Mouse (Mus musculus): ENCODE measurements at regions not wholly inside any gene's neighbourhood (a gene's known extent, or its start where the extent isn't known, plus 50 kb on each side); places are given as distances from the start of the nearest gene placed in this dataset.

DNA sequence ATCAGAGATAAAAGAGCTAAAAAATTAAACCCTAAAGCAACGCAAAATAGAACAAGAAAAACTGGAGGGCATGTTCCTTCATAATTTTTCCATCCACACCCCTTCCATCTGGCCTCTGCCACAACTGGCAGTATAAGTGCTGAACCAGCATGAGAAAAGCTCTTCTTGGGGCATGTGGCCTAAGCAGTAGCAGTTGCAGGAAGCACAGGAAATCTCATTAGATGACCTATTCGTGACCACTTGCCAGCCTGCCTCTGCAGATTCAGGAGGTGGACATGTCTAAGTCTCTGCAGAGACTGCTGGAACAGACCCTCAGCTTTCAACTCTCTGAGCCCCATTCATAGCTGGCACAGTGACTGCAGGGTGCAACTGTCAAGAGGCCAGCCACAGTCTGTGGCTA lies 116.5 kb upstream of the Teddm2 start:
- no peak for TF ChIP-seq CTCF (IDR thresholded peaks at IDR 0.05; ENCODE audit: low read depth)
- no peak for TF ChIP-seq EP300 (IDR thresholded peaks at IDR 0.05; ENCODE audit: low read depth)
- Histone ChIP-seq H3K9ac (replicated peaks) (no peak overlapping the region), H3K9me3 (ENCODE audit: control insufficient read depth, low read length) (no peaks in the 10 kb centered on the region), H3K4me1 (replicated peaks; ENCODE audit: control insufficient read depth in 2 of 2, insufficient read depth in 2 of 2, low read length in 1 of 2) (peaks cover 0 to 5% of the 10 kb centered on the region in 2 experiments; a peak in 1 of 4 replicates), H3K27me3 (ENCODE audit: control insufficient read depth, insufficient read depth, low read length) (no peaks in the 10 kb centered on the region), H3K4me2 (ENCODE audit: low read depth) (no peak overlapping the region), H3K27ac (no peak overlapping the region), H3K36me3 (replicated peaks; ENCODE audit: control insufficient read depth, insufficient read depth, low read depth) (no peaks in the 10 kb centered on the region), H3K4me3 (ENCODE audit: insufficient read depth in 1 of 2, low read depth in 2 of 2, low read length in 2 of 2) (no peak overlapping the region)
- ATAC-seq (ENCODE audit: insufficient read depth) (no peak), DNase-seq (ENCODE audit: low read depth in 3 of 3, low spot score in 3 of 3) (no peak)
- WGBS (ENCODE audit: insufficient replicate concordance): 44% methylated on average over 2 of the region's 2 CpGs

DNA sequence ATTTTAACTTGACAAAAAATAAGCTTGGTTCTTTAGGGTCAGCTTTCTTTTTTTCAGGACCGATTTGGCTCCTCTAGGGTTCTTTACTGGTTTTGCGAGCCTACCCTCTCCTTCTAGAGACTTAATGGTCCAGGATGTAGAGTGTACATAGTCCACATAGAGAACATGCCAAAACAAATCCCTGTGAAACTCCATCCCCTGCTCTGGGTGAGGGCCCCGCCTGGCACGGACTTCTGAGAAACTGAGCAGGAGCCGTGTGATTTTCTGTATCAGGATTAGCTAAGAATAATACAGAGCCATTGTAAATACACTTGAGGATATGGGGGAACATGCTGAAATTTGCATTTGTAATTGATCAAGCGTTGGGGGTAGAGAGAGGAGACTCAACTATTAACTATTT lies 118.2 kb upstream of the Teddm2 start:
- 63% methylated on average over 6 of the region's 6 CpGs for WGBS (ENCODE audit: insufficient replicate concordance)
- DNase-seq (ENCODE audit: low read depth in 3 of 3, low spot score in 3 of 3): no peak
- H3K36me3 ChIP-seq (replicated peaks; ENCODE audit: control insufficient read depth, insufficient read depth, low read depth): no peaks in the 10 kb centered on the region
- no peaks in the 10 kb centered on the region for H3K27me3 ChIP-seq (ENCODE audit: control insufficient read depth, insufficient read depth, low read length)
- no peaks in the 10 kb centered on the region for H3K9me3 ChIP-seq (ENCODE audit: control insufficient read depth, low read length)
- no peak overlapping the region for H3K9ac ChIP-seq (replicated peaks)
- no peak overlapping the region for H3K4me3 ChIP-seq (ENCODE audit: insufficient read depth in 1 of 2, low read depth in 2 of 2, low read length in 2 of 2)
- no peak for TF ChIP-seq EP300 (IDR thresholded peaks at IDR 0.05; ENCODE audit: low read depth)
- TF ChIP-seq CTCF (IDR thresholded peaks at IDR 0.05; ENCODE audit: low read depth): no peak
- no peak overlapping the region for H3K4me2 ChIP-seq (ENCODE audit: low read depth)
- H3K27ac ChIP-seq: no peak overlapping the region
- H3K4me1 ChIP-seq (replicated peaks; ENCODE audit: control insufficient read depth in 2 of 2, insufficient read depth in 2 of 2, low read length in 1 of 2): peaks cover 0 to 5% of the 10 kb centered on the region in 2 experiments; a peak in 1 of 4 replicates
- ATAC-seq (ENCODE audit: insufficient read depth): no peak

DNA sequence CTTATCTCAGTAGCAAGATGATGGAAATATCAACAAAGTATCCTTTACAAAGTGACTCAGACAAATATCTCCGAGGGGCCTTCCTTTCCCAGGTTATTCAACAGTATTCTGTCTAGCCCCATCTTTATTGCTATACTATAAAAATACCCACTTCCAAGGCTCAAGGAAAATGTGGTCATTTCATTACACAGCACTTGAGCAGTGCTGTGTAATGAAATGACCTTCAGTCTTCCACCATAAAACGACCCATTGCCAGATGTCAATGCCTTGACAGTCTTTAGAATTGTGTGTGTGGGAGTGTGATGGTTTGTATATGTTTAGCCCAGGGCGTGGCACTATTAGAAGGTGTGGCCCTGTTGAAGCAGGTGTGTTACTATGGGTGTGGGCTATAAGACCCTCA lies 124.3 kb upstream of the Teddm2 start:
- no peak for TF ChIP-seq EP300 (IDR thresholded peaks at IDR 0.05; ENCODE audit: low read depth)
- TF ChIP-seq CTCF (IDR thresholded peaks at IDR 0.05; ENCODE audit: low read depth): no peak
- Histone ChIP-seq H3K36me3 (replicated peaks; ENCODE audit: control insufficient read depth, insufficient read depth, low read depth) (no peaks in the 10 kb centered on the region), H3K4me1 (replicated peaks; ENCODE audit: control insufficient read depth in 2 of 2, insufficient read depth in 2 of 2, low read length in 1 of 2) (peaks cover 0 to 6% of the 10 kb centered on the region in 2 experiments; a peak in 2 of 4 replicates), H3K4me3 (ENCODE audit: insufficient read depth in 1 of 2, low read depth in 2 of 2, low read length in 2 of 2) (no peak overlapping the region), H3K4me2 (ENCODE audit: low read depth) (no peak overlapping the region), H3K9ac (replicated peaks) (no peak overlapping the region), H3K9me3 (ENCODE audit: control insufficient read depth, low read length) (no peaks in the 10 kb centered on the region), H3K27me3 (ENCODE audit: control insufficient read depth, insufficient read depth, low read length) (no peaks in the 10 kb centered on the region), H3K27ac (no peak overlapping the region)
- WGBS (ENCODE audit: insufficient replicate concordance): 50% methylated on average over 3 of the region's 3 CpGs
- ATAC-seq (ENCODE audit: insufficient read depth) (no peak), DNase-seq (ENCODE audit: low read depth in 3 of 3, low spot score in 3 of 3) (no peak)

DNA sequence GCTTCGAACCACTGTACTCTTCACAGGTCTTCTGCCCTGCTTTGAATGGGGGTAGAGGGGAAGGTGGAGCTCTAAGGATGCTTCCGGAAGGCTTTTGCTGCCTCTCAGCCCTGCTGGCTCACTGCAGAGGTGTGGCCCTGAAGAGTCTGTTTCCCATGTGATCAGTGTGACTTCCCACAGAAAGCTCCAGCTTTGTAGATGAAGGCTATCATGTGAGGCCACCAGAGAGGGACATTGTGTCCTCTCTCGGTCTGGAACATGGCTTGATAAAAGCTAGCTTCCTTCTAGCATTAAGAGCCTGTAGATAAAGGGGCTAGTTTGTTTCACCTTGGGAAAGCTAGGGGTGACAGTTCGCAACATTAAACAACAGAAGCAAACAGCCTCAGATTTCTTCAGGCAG lies 127.3 kb upstream of the Teddm2 start:
- 60% methylated on average over 4 of the region's 4 CpGs for WGBS (ENCODE audit: insufficient replicate concordance)
- H3K9ac ChIP-seq (replicated peaks): no peak overlapping the region; the same call in 1 of the 2 replicates
- H3K4me1 ChIP-seq (replicated peaks; ENCODE audit: control insufficient read depth in 2 of 2, insufficient read depth in 2 of 2, low read length in 1 of 2): peaks cover 2 to 9% of the 10 kb centered on the region in 2 experiments; a peak in 2 of 4 replicates
- ATAC-seq (ENCODE audit: insufficient read depth) (no peak), DNase-seq (ENCODE audit: low read depth in 3 of 3, low spot score in 3 of 3) (no peak)
- no peak overlapping the region for H3K4me2 ChIP-seq (ENCODE audit: low read depth)
- no peaks in the 10 kb centered on the region for H3K9me3 ChIP-seq (ENCODE audit: control insufficient read depth, low read length)
- H3K4me3 ChIP-seq (ENCODE audit: insufficient read depth in 1 of 2, low read depth in 2 of 2, low read length in 2 of 2): no peak overlapping the region
- H3K27ac ChIP-seq: no peak overlapping the region
- TF ChIP-seq CTCF (IDR thresholded peaks at IDR 0.05; ENCODE audit: low read depth) (no peak), EP300 (IDR thresholded peaks at IDR 0.05; ENCODE audit: low read depth) (no peak)
- H3K27me3 ChIP-seq (ENCODE audit: control insufficient read depth, insufficient read depth, low read length): no peaks in the 10 kb centered on the region
- no peaks in the 10 kb centered on the region for H3K36me3 ChIP-seq (replicated peaks; ENCODE audit: control insufficient read depth, insufficient read depth, low read depth)

DNA sequence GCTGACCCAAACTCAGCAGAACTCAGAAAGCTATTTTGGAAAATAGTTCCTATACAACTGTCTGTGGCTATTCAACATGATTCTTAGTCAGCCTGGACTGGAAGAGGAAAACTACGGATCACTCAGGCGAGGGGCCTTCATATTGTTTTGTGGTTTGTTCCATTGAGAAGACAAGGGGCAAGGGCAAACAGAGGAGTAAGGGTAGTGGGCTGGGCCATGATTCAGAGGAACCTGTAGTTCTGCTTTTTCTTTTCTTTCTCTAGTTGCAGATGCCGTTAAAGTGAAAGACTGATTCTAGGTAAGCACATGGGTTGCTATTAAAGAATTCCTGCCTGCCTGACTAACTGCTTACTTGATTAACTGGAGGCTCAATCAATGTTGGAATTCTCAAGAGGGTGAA lies 129.8 kb upstream of the Teddm2 start:
- TF ChIP-seq EP300 (IDR thresholded peaks at IDR 0.05; ENCODE audit: low read depth): no peak
- TF ChIP-seq CTCF (IDR thresholded peaks at IDR 0.05; ENCODE audit: low read depth): no peak
- no peak overlapping the region for H3K4me2 ChIP-seq (ENCODE audit: low read depth)
- H3K27me3 ChIP-seq (ENCODE audit: control insufficient read depth, insufficient read depth, low read length): no peaks in the 10 kb centered on the region
- no peak overlapping the region for H3K4me3 ChIP-seq (ENCODE audit: insufficient read depth in 1 of 2, low read depth in 2 of 2, low read length in 2 of 2)
- no peaks in the 10 kb centered on the region for H3K36me3 ChIP-seq (replicated peaks; ENCODE audit: control insufficient read depth, insufficient read depth, low read depth)
- H3K9ac ChIP-seq (replicated peaks): no peak overlapping the region
- DNase-seq (ENCODE audit: low read depth in 3 of 3, low spot score in 3 of 3): no peak
- peaks cover 26 to 30% of the 10 kb centered on the region in 2 experiments for H3K4me1 ChIP-seq (replicated peaks; ENCODE audit: control insufficient read depth in 2 of 2, insufficient read depth in 2 of 2, low read length in 1 of 2)
- 32% methylated on average over 3 of the region's 3 CpGs for WGBS (ENCODE audit: insufficient replicate concordance)
- ATAC-seq (ENCODE audit: insufficient read depth): no peak
- H3K27ac ChIP-seq: no peak overlapping the region
- no peaks in the 10 kb centered on the region for H3K9me3 ChIP-seq (ENCODE audit: control insufficient read depth, low read length)
